Mouse (Mus musculus) neural tube, embryonic 11.5 days (tissue): Measurements from ENCODE around the gene Map3k6. TPM values are rescaled to one million over a fixed set of nuclear protein-coding genes. Genes with fewer than 3 reads are reported as not detected.

ENCODE experiments used
- ATAC-seq: fragments of 200-750 bp; cut with Nextera tagmentation; 2 replicates; pipeline ENCODE4 v1.8.0; 2017; ENCODE audit warnings: moderate number of reproducible peaks, mild to moderate bottlenecking, moderate TSS enrichment, moderate library complexity; ENCODE audit not compliant: insufficient read depth, low FRiP score, low TSS enrichment
- DNase-seq: peaks from one replicate; pipeline ENCODE4 v3.0.0-alpha.2; 2015; ENCODE audit warnings: low spot score
- H3K27ac ChIP-seq: fragments of 300-500 bp; sonication (generic); 2 replicates; pipeline ENCODE4 v1.5.1; 2014; ENCODE audit warnings: low read depth, mild to moderate bottlenecking, low read length
- H3K27me3 ChIP-seq: fragments of 300-500 bp; sonication (generic); 2 replicates; pipeline ENCODE4 v1.6.1; 2014; ENCODE audit warnings: mild to moderate bottlenecking, low read length, mixed read lengths; ENCODE audit not compliant: control insufficient read depth, insufficient read depth
- H3K36me3 ChIP-seq: fragments of 300-500 bp; sonication (generic); 2 replicates; pipeline ENCODE4 v1.6.1; 2014; ENCODE audit warnings: mild to moderate bottlenecking, low read length, moderate library complexity, mixed read lengths; ENCODE audit not compliant: control insufficient read depth, insufficient read depth
- H3K4me1 ChIP-seq: fragments of 300-500 bp; sonication (generic); 2 replicates; pipeline ENCODE4 v1.6.1; 2014; ENCODE audit warnings: low read length, mixed read lengths; ENCODE audit not compliant: control insufficient read depth, insufficient read depth
- H3K4me2 ChIP-seq: fragments of 300-500 bp; sonication (generic); 2 replicates; pipeline ENCODE4 v1.6.1; 2014; ENCODE audit warnings: low read depth, mild to moderate bottlenecking, moderate library complexity
- H3K4me3 ChIP-seq: fragments of 300-500 bp; sonication (generic); 2 replicates; pipeline ENCODE4 v1.5.1; 2014; ENCODE audit warnings: low read depth, low read length
- H3K9ac ChIP-seq: fragments of 300-500 bp; sonication (generic); 2 replicates; pipeline ENCODE4 v1.6.1; 2014; ENCODE audit warnings: mild to moderate bottlenecking, low read length
- H3K9me3 ChIP-seq: fragments of 300-500 bp; sonication (generic); 2 replicates; pipeline ENCODE4 v1.6.1; 2016; ENCODE audit warnings: low read length; ENCODE audit not compliant: control insufficient read depth
- WGBS: fragments of 180-500 bp; shearing (Covaris S2); extraction: QIAGEN DNeasy Blood & Tissue Kit; methylation state at CpG from one replicate; pipeline ENCODE4 v1.1.7; 2014; 5-methylcytosine and 5-hydroxymethylcytosine counted together
- polyA plus RNA-seq: library from polyadenylated mRNA; unstranded; fragments of >200 nt; fragmentation: Nextera tagmentation; extraction: Ambion mirVana; gene quantifications from 2 replicates; pipeline ENCODE4 v1.2.1, GENCODE M21; 2014

The Map3k6 gene
- polyA plus RNA-seq, 1 experiment from 2014 or later = 2.7 TPM

DNA sequence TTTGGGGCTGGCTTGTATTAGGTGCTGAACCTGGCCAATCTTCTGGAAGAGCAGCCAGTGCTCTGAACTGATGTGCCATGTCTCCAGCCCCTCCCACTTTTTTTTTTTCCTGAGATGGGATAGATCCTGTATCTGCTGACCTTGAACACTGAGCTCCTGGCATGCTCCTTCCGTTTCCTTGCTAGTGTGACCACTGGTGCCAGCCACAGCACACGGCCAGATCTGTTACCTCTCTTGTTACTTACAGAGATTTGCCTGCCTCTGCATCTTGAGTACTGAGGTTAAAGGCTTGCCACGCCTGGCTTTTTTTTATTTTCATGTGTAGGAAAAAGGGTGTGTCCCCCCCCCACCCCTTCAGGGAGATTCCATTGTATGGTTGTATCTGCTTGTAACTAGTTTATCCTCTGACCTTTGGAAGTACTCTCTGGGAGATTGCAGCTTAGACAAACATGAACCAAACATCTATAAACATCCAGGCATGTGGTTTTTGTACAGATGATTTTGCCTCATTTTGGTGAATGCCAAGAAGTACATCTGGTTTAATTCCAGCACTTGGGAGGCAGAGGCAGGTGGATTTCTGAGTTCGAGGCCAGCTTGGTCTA is 46.0 kb downstream of the Map3k6 start:
- DNase-seq (no peak), ATAC-seq (no peak)
- H3K36me3 ChIP-seq = no peaks in the 10 kb centered on the region
- H3K9ac ChIP-seq = no peak overlapping the region
- no peaks in the 10 kb centered on the region for H3K9me3 ChIP-seq
- no peak overlapping the region for H3K4me3 ChIP-seq
- 76% methylated on average over 4 of the region's 4 CpGs for WGBS
- no peak overlapping the region for H3K27ac ChIP-seq
- no peaks in the 10 kb centered on the region for H3K27me3 ChIP-seq
- H3K4me1 ChIP-seq = peaks cover 8% of the 10 kb centered on the region
- no peak overlapping the region for H3K4me2 ChIP-seq

DNA sequence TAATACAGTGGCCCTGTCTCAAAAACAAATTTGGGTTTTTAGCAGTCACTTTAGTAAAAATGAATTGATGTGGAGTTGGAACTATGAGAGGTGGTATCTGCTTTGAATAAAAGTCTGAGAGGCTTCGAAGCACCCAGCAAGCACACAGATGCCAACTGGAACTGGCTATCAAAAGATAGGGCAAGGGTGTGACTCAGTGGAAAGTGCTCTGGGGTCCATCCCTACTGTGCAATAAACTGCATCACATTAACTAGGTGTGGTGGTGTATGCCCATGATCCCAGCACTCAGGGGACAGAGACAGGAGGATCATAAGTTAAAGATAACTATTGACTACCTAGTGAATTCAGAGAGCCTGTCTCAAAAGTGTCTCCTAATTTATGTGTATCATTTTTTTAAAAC is 50.6 kb downstream of the Map3k6 start:
- no peaks in the 10 kb centered on the region for H3K27me3 ChIP-seq
- ATAC-seq = no peak
- H3K9ac ChIP-seq = no peak overlapping the region
- no peak overlapping the region for H3K4me2 ChIP-seq
- no peak for DNase-seq
- H3K36me3 ChIP-seq = no peaks in the 10 kb centered on the region
- no peak overlapping the region for H3K4me3 ChIP-seq
- no peaks in the 10 kb centered on the region for H3K9me3 ChIP-seq
- WGBS = 93% methylated on average over 1 of the region's 1 CpGs
- no peak overlapping the region for H3K27ac ChIP-seq
- peaks cover 23% of the 10 kb centered on the region for H3K4me1 ChIP-seq

DNA sequence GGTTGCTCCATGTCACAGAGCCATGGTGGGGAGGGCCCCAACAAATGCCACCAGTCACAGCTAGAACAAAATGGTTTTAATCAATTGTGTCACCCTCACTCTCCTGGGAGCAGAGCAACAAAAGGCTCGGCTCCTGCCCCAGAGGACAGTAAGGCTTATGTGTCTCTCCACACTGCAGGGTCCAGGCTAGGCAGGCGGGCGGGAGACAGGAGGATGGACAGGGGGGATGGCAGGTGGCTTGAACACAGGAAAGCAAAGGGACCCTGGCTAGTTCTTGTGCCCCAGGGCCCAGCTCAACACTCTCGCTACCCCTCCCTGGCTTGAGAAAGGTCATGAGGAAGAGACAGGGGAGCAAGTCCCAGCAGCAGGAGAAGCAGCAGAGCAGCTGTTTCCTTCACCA is 51.8 kb downstream of the Map3k6 start:
- no peak overlapping the region for H3K9ac ChIP-seq
- no peak for DNase-seq

DNA sequence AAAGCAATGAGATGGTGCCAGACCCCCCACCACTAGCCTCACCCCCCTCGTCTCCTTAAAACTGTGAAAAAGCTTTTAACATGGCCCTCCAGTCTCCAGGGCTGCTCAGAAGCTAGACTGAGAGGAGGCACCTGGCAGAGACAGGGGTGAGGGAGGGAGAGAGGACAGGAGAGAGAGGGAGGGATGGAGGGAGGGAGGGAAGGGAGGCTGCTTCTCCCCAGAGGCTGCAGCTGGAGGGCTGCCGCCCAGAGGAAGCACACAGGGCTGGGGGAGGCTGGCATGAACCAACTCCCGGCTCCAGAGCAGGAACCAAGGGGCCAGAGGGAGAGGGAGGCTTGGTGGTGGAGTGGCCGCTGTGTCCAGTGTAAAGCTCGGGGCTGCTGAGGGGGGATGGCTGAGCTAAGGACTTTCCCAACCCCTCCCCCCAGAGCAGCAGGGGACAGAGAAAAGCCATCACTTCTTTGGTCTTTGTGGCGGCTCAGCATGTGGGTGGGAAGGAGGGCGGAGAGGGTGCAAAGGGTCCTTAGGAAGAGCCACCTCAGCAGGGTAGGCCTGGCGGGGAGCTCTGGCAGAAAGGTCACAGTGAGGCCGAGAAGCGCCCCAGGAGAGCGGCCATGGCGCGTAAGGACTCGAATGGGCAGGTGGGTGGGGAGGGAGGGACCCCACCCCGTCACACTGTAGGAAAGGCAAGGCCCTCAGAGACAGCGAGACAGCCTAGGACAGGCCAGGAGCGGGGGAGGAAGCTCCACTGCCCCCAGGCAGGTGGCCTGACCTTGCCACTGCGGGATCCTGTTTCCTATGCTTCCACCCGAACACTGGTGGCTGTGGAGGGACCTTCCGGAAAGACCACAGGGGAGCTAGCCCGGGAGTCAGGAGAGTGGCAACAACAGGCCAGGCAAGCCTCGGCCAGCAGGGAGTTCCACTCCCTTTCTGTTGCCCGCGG is 52.6 kb downstream of the Map3k6 start:
- no peaks in the 10 kb centered on the region for H3K27me3 ChIP-seq
- H3K36me3 ChIP-seq = no peaks in the 10 kb centered on the region; the same call in 1 of the 2 replicates
- H3K4me2 ChIP-seq = peak overlapping the region; percentile 19; the same call in 1 of the 2 replicates
- peaks cover 26% of the 10 kb centered on the region for H3K4me1 ChIP-seq
- no peak overlapping the region for H3K4me3 ChIP-seq
- H3K9ac ChIP-seq = peak overlapping the region; percentile 19
- H3K9me3 ChIP-seq = no peaks in the 10 kb centered on the region
- ATAC-seq (no peak), DNase-seq (peak; percentile 56)
- WGBS = 7% methylated on average over 23 of the region's 24 CpGs
- H3K27ac ChIP-seq = peak overlapping the region; percentile 50

More for the DNA sequence above, 51.8 kb downstream of the Map3k6 start:
- WGBS = 36% methylated on average over 4 of the region's 4 CpGs
- H3K4me2 ChIP-seq = no peak overlapping the region
- no peaks in the 10 kb centered on the region for H3K27me3 ChIP-seq
- no peaks in the 10 kb centered on the region; the same call in 1 of the 2 replicates for H3K36me3 ChIP-seq
- no peak overlapping the region for H3K4me3 ChIP-seq
- no peak for ATAC-seq
- peaks cover 23% of the 10 kb centered on the region for H3K4me1 ChIP-seq
- H3K9me3 ChIP-seq = no peaks in the 10 kb centered on the region
- H3K27ac ChIP-seq = peak overlapping the region; percentile 50; the same call in 1 of the 2 replicates

DNA sequence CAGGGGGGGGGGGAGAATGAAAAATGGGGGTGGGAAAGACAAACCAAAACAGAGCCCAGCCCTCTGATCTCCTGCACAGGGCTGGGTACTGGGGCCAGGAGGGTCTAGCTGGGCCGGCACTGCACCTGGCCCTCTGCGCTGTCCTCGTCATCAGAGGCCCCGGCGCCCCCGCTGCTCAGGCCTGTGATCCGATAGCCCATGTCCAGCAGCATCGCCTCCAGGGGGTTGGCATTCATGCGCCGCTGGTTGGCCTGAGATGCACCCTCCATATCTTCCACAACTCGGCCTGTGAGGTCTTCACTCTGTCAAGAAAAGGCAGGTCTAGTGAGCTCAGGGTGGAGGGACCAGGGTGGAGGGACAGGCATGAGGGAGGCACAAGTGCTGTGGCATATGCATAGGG is 53.5 kb downstream of the Map3k6 start:
- Histone ChIP-seq H3K9me3 (no peaks in the 10 kb centered on the region), H3K27me3 (no peaks in the 10 kb centered on the region), H3K4me2 (no peak overlapping the region; the same call in 1 of the 2 replicates), H3K9ac (peak overlapping the region; percentile 19; the same call in 1 of the 2 replicates), H3K36me3 (no peaks in the 10 kb centered on the region; the same call in 1 of the 2 replicates), H3K4me3 (no peak overlapping the region), H3K4me1 (peaks cover 32% of the 10 kb centered on the region), H3K27ac (no peak overlapping the region)
- DNase-seq = no peak
- 25% methylated on average over 11 of the region's 11 CpGs for WGBS
- no peak for ATAC-seq

DNA sequence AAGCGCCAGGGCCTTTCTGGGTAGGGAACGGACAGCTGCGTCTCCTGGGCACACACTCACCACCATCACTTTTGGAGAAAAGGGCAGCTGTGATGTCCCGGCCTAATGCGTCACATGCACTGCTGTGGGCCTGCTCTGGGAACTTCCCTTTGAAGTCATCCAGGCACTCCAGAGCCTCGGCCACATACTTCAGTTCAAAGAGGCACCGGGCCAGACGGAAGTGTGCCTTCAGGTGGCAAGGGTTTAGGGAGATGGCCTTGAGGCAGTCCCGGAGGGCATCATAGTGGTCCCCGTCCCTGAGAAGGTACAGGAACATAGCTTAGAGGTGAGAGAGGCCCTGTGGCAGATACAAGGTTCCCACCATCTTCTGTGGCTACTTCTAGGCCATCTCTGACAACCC is 56.7 kb downstream of the Map3k6 start:
- peaks cover 2% of the 10 kb centered on the region; the same call in 1 of the 2 replicates for H3K36me3 ChIP-seq
- no peaks in the 10 kb centered on the region for H3K9me3 ChIP-seq
- no peak overlapping the region for H3K9ac ChIP-seq
- H3K27me3 ChIP-seq = no peaks in the 10 kb centered on the region
- no peak overlapping the region for H3K27ac ChIP-seq
- H3K4me3 ChIP-seq = no peak overlapping the region
- peaks cover 29% of the 10 kb centered on the region for H3K4me1 ChIP-seq
- DNase-seq = no peak
- H3K4me2 ChIP-seq = no peak overlapping the region
- WGBS = 66% methylated on average over 10 of the region's 10 CpGs
- no peak for ATAC-seq

DNA sequence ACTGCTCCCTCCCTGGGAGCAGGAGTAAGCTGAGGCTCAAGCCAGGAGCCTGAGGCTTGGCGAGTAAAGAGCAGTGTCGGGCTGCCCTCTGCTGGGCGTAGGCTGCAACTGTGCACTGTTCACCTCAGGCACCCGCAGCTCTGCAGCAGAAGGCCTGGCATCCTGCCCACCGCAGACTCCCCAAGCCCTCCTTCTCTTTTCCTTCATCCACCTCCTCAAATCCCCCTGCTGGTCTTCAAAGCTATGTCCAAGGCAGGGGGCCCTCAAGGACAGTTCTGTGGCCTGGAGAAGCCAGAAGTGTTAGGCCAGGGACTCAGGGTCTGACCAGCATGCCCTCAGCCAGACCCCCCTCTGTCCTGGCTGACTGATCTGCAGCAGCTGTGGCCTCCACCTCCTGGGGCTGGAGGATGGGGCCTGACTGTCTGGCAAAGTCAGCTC is 57.2 kb downstream of the Map3k6 start:
- no peak for ATAC-seq
- 7% methylated on average over 5 of the region's 5 CpGs for WGBS

DNA sequence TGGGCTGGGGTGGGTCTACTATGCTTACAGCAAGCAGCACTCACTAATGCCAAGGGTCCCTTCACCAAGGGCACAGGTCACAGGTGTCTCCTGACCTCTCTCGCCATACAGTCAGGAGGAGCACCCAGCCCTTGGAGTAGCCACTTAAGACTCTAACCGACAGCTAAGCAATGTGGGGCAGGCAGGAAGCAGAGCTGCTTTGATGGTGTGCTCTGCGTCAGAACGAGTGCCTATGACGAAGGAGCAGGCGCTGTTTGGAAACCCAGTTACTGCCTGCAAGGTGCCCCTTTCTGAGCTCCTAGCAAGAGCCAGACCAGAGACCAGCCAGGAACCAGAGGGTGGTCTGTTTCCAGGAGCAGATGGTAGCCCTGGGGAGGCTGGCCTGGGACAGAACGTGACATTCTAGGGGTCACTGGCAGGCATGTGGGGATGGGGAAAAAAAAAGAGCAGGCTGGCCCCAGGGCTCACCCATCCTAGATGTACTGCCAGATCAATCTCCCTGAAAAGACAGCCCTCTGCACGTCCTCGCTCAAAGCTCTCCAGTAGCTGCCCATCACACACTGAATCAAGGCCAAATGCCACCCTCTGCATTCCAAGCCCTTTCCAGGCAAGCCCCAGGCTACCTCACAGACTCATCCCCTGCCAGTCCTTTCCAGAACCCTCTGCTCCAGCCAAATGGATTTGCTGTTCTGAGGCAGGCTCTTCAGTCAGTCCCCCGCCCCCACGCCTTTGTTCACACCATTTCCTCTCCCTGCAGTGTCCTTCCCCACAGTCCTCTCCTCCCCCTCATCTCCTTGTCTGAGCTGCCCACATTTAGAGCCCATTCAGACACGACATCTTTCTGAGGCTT is 58.1 kb downstream of the Map3k6 start:
- Histone ChIP-seq H3K36me3 (peaks cover 2% of the 10 kb centered on the region; the same call in 1 of the 2 replicates), H3K9ac (no peak overlapping the region; the same call in 1 of the 2 replicates), H3K4me3 (no peak overlapping the region), H3K9me3 (no peaks in the 10 kb centered on the region), H3K4me1 (peaks cover 15% of the 10 kb centered on the region), H3K27ac (0 out of 2 replicates have a peak overlapping the region, but pooled peaks have one; percentile 49), H3K27me3 (no peaks in the 10 kb centered on the region), H3K4me2 (no peak overlapping the region)
- ATAC-seq = no peak
- 25% methylated on average over 12 of the region's 12 CpGs for WGBS
- DNase-seq = no peak

More for the DNA sequence above, 57.2 kb downstream of the Map3k6 start:
- Histone ChIP-seq H3K36me3 (peaks cover 2% of the 10 kb centered on the region; the same call in 1 of the 2 replicates), H3K4me2 (no peak overlapping the region), H3K9ac (peak overlapping the region; percentile 10; the same call in 1 of the 2 replicates), H3K9me3 (no peaks in the 10 kb centered on the region), H3K27me3 (no peaks in the 10 kb centered on the region), H3K4me1 (peaks cover 24% of the 10 kb centered on the region), H3K27ac (no peak overlapping the region), H3K4me3 (no peak overlapping the region)
- DNase-seq = peak; percentile 87
